Mouse (Mus musculus) CD4-positive, CD25-positive, alpha-beta regulatory T cell, adult 9 weeks (primary cell): ENCODE data around the gene Loxl4. TPM values are rescaled to one million over a fixed set of nuclear protein-coding genes. Genes with fewer than 3 reads are reported as not detected.

Experiments
- polyA plus RNA-seq: library from polyadenylated mRNA; unstranded; fragments of 100-300 nt; shearing (Covaris generic); gene quantifications from one replicate; pipeline ENCODE4 v1.2.1, GENCODE M21; 2017

The Loxl4 gene
- polyA plus RNA-seq = 0.38 TPM

DNA sequence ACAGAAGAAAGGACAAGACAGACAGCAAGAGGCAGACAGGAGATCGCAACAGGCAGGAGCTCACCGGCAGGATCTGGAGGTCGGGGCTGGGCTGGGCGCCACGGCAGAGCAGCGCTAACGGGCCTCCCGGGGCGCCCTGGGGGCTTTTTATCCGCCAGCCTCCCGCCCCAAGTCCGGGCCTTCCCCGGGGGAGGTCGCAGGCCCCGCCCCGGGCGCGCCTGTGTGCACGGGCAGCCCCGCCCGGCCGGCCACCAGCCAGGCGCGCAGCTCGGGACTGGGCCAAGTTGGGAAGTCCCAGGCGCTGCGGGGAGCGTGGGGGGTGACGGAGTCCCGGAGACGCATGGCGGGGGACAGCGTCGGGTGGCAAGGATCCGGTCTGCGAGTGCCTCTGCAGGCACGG, at the start of gene Loxl4:
Gene Loxl4, minus strand, starts transcription at position 160 of the 400 bp plus-strand sequence.

Other genes with a start within 250 kb of the Loxl4 start
- not detected for gene Crtac1, start 181.0 kb downstream of the Loxl4 start, polyA plus RNA-seq
- 52.6 TPM for gene R3hcc1l, start 94.1 kb downstream of the Loxl4 start, polyA plus RNA-seq
- 1.1 TPM for gene Pyroxd2, start 140.0 kb upstream of the Loxl4 start, polyA plus RNA-seq
- 41.9 TPM for gene Hps1, start 167.2 kb upstream of the Loxl4 start, polyA plus RNA-seq